Mouse (Mus musculus) liver, postnatal 0 days (tissue): ENCODE measurements around the gene Acoxl. TPM values are rescaled to one million over a fixed set of nuclear protein-coding genes. Genes with fewer than 3 reads are reported as not detected.

Experiments
- ATAC-seq: fragments of 200-750 bp; cut with Nextera tagmentation; 2 replicates; pipeline ENCODE4 v1.8.0; 2017; ENCODE audit warnings: mild to moderate bottlenecking, moderate library complexity
- DNase-seq: peaks from one replicate; pipeline ENCODE4 v3.0.0-alpha.2; 2016
- H3K27ac ChIP-seq: fragments of 300-500 bp; sonication (generic); 2 replicates; pipeline ENCODE4 v1.5.1; 2014; ENCODE audit warnings: antibody characterized with exemption, moderate library complexity, mild to moderate bottlenecking, low read depth
- H3K27me3 ChIP-seq: fragments of 300-500 bp; sonication (generic); 2 replicates; pipeline ENCODE4 v1.6.1; 2014; ENCODE audit warnings: low read length, control low read depth, mixed read lengths; ENCODE audit not compliant: insufficient read depth
- H3K36me3 ChIP-seq: fragments of 300-500 bp; sonication (generic); replicated peaks from 2 replicates; pipeline ENCODE4 v1.6.1; 2014; ENCODE audit warnings: mild to moderate bottlenecking, control low read depth, low read length, moderate library complexity, mixed read lengths; ENCODE audit not compliant: insufficient read depth
- H3K4me1 ChIP-seq: fragments of 300-500 bp; sonication (generic); 2 replicates; pipeline ENCODE4 v1.6.1; 2014; ENCODE audit warnings: antibody characterized with exemption, mild to moderate bottlenecking, control low read depth; ENCODE audit not compliant: insufficient read depth
- H3K4me2 ChIP-seq: fragments of 300-500 bp; sonication (generic); 2 replicates; pipeline ENCODE4 v1.6.1; 2014; ENCODE audit warnings: low read depth, mild to moderate bottlenecking, low read length, moderate library complexity, mixed read lengths
- H3K4me3 ChIP-seq: fragments of 300-500 bp; sonication (generic); 2 replicates; pipeline ENCODE4 v1.5.1; 2014; ENCODE audit warnings: low read depth, low read length
- H3K9ac ChIP-seq: fragments of 300-500 bp; sonication (generic); replicated peaks from 2 replicates; pipeline ENCODE4 v1.6.1; 2014; ENCODE audit warnings: mild to moderate bottlenecking, moderate library complexity
- H3K9me3 ChIP-seq: fragments of 300-500 bp; sonication (generic); 2 replicates; pipeline ENCODE4 v1.6.1; 2016; ENCODE audit warnings: mild to moderate bottlenecking, control low read depth, low read length, mixed read lengths
- CTCF ChIP-seq: sonication (generic); IDR thresholded peaks from 2 replicates; pipeline ENCODE4 v1.5.1; 2016; ENCODE audit warnings: antibody characterized with exemption, low read depth
- EP300 ChIP-seq: IDR thresholded peaks from 2 replicates; pipeline ENCODE4 v1.6.1; 2016; ENCODE audit warnings: antibody characterized with exemption, low read depth, mild to moderate bottlenecking
- WGBS: fragments of 180-500 bp; shearing (Covaris S2); extraction: QIAGEN DNeasy Blood & Tissue Kit; methylation state at CpG from one replicate; pipeline ENCODE4 v1.1.7; 2014; ENCODE audit not compliant: insufficient replicate concordance; 5-methylcytosine and 5-hydroxymethylcytosine counted together
- polyA plus RNA-seq: library from polyadenylated mRNA; unstranded; fragments of >200 nt; fragmentation: Nextera tagmentation; extraction: Ambion mirVana; gene quantifications from 2 replicates; pipeline ENCODE4 v1.2.1, GENCODE M21; 2015

Acoxl gene
- polyA plus RNA-seq, 1 experiment from 2014 or later, result 0.05 TPM

DNA sequence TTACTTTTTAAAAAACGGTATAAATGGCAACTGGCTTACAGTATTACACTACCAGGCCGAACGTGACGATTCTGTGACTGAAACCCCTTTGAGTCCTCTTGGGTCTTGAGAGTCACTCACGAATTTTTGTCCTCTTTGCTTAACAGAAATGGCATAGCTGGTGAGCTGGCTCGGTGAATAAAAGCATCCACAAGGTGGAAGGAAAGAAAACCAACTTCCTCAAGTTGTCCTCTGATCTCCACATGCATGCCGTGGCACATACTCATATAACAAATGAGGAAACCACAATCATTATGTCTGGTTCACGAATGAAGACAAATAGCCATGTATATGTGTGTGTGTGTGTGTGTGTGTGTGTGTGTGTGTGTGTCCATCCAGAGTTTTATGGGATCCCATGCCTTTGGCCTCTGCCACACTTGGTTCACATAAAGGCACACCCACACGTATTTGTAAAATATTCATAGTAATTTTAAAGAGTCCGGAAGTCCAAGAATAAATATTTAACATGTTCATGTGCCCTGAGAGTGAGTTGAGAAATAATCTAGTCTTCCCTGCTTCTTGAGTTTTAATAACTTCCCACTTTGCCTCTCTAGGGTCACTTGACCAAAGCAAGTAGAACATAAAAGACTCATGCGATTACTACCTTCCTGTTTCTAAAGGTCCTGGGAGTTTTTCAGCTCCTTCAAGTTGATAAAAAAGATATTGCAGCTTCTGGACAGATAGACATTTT lies 6.4 kb upstream of the Acoxl start:
- TF ChIP-seq EP300 (no peak), CTCF (no peak)
- Histone ChIP-seq H3K36me3 (peaks cover 2% of the 10 kb centered on the region; the same call in 1 of the 2 replicates), H3K9me3 (no peaks in the 10 kb centered on the region), H3K27me3 (no peaks in the 10 kb centered on the region; the same call in 1 of the 2 replicates), H3K27ac (no peak overlapping the region), H3K4me2 (peak overlapping the region; percentile 89), H3K4me1 (peaks cover 8% of the 10 kb centered on the region), H3K4me3 (peak overlapping the region; percentile 84), H3K9ac (0 out of 2 replicates have a peak overlapping the region, but pooled peaks have one; percentile 8)
- WGBS, result 24% methylated on average over 11 of the region's 11 CpGs
- peak; percentile 16 for ATAC-seq
- DNase-seq, result no peak

DNA sequence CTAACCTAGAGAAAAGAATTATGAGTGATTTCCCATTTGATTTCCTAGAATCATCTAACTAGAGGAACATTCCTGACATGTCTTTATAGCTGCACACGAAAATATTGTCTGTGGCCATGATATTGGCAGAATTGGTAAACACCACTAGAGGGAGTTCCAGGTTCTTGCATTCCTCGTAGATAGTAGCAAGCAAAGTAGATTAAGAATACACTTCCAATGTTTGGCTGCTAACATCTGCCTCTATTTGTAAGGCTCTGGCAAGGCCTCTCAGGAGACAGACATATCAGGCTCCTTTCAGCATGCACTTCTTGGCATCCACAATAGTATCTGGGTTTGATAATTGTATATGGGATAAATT lies 5.9 kb upstream of the Acoxl start:
- no peak overlapping the region for H3K27ac ChIP-seq
- TF ChIP-seq CTCF (peak; percentile 76), EP300 (no peak)
- no peak for DNase-seq

DNA sequence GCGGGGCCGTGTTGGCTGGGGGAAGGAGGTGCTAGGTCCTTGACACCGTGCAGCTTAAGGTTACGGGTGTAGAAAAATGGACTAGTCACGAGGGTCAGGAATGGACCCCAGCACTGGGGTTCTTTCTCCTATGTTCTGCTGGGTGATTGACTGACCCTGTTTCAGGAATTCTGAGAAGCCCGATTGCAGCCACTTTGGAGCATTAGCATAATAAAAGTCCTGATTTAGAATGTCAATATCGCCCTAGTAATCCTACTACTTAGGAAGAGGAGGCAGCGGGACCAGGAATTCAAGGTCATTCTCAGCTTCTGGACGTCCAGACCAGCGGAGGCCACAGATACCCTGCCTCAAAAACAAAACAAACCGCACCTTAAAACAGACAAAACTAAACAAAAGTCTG lies 749 bp downstream of the Acoxl start:
- H3K4me2 ChIP-seq, result no peak overlapping the region
- no peaks in the 10 kb centered on the region for H3K36me3 ChIP-seq
- 21% methylated on average over 11 of the region's 11 CpGs for WGBS
- H3K27ac ChIP-seq, result no peak overlapping the region
- peaks cover 25% of the 10 kb centered on the region for H3K27me3 ChIP-seq
- ATAC-seq (no peak), DNase-seq (no peak)
- TF ChIP-seq EP300, result no peak
- TF ChIP-seq CTCF, result no peak
- no peak overlapping the region for H3K4me3 ChIP-seq
- no peaks in the 10 kb centered on the region for H3K4me1 ChIP-seq
- H3K9ac ChIP-seq, result no peak overlapping the region
- no peaks in the 10 kb centered on the region for H3K9me3 ChIP-seq

More for the DNA sequence above, 5.9 kb upstream of the Acoxl start:
- ATAC-seq, result no peak
- Histone ChIP-seq H3K4me1 (peaks cover 8% of the 10 kb centered on the region), H3K4me3 (no peak overlapping the region), H3K36me3 (no peaks in the 10 kb centered on the region), H3K9ac (no peak overlapping the region), H3K4me2 (no peak overlapping the region), H3K9me3 (no peaks in the 10 kb centered on the region), H3K27me3 (peaks cover 2% of the 10 kb centered on the region; the same call in 1 of the 2 replicates)
- 10% methylated on average over 2 of the region's 2 CpGs for WGBS

DNA sequence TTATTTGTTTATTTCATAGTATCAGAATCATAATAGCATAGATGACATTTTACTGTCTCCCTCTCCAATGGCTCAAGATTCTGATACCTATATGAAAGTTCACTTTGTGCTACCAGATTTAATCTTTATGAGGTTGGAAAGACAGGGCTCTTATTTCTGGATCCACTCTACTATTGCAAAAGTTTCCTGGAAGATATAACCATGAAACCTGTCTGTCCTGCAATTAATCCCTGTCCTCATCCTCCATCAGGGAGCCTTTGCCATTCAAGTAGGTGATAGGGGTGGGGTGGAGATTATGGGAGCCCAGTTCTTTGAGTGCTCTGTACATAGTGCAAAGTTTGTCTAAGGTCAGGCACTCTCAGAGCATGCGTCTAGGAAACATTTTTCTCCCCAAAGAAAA lies 2.7 kb downstream of the Acoxl start:
- no peak for DNase-seq
- ATAC-seq, result no peak
- Histone ChIP-seq H3K9ac (no peak overlapping the region), H3K4me2 (no peak overlapping the region), H3K4me1 (no peaks in the 10 kb centered on the region), H3K4me3 (no peak overlapping the region), H3K36me3 (no peaks in the 10 kb centered on the region), H3K27ac (no peak overlapping the region), H3K27me3 (peaks cover 25% of the 10 kb centered on the region), H3K9me3 (no peaks in the 10 kb centered on the region)
- 58% methylated on average over 1 of the region's 1 CpGs for WGBS
- TF ChIP-seq CTCF (no peak), EP300 (no peak)

DNA sequence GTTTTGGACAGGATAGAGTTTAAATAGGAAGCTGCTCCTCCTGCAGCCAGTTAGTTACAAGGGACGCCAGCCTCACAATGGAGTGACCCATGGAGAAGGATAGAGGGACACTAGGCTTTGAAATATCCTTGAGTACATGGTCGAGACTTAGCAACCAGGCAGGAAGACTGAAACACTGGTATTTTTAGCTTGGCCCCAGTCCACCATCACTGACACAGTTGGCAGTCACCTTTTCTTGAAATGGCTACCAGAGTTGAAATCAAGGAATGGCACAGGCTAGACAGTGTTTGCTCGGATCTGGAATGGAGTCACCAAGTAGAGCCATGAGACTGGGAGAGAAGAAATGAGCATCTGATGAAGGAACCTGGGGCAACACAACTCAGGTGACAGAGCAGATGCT lies 3.7 kb downstream of the Acoxl start:
- Histone ChIP-seq H3K36me3 (no peaks in the 10 kb centered on the region), H3K9me3 (no peaks in the 10 kb centered on the region), H3K4me1 (no peaks in the 10 kb centered on the region), H3K9ac (no peak overlapping the region), H3K27me3 (peaks cover 25% of the 10 kb centered on the region), H3K4me2 (no peak overlapping the region), H3K4me3 (no peak overlapping the region), H3K27ac (no peak overlapping the region)
- no peak for TF ChIP-seq CTCF
- TF ChIP-seq EP300, result no peak
- no peak for ATAC-seq
- 67% methylated on average over 3 of the region's 3 CpGs for WGBS
- DNase-seq, result no peak

DNA sequence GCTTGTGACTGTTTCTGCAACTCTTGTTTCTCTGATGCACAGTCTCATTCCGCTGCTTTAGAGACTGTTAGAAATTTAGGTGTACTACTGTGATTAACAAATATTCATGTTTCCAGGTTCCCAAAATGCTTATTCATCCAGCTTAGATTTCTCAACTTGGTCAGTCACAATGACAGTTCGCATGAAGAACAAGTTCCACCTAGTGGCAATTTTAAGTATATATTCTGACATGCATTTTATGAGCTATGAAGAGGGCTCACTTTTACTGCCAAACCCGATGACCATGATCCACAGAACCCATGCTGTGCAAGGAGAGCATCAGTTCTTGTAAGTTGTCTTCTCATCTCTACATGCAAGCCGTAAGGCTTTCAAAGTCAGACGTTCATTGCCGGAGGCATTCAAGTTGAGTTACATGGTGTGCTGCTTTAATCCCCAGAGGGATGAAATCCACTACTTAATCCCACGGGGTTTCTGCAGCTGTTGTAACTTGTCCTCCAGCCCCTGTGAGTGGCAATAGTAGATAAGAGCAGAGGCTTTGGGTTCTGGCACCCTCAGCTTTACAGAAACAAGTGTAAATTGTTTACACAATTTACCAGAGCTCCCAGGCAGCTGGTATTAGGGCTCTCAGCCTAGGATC lies 6.8 kb downstream of the Acoxl start:
- WGBS, result 30% methylated on average over 7 of the region's 7 CpGs
- Histone ChIP-seq H3K9ac (no peak overlapping the region), H3K27me3 (no peaks in the 10 kb centered on the region), H3K4me1 (no peaks in the 10 kb centered on the region), H3K4me2 (no peak overlapping the region), H3K4me3 (no peak overlapping the region), H3K9me3 (no peaks in the 10 kb centered on the region), H3K27ac (no peak overlapping the region), H3K36me3 (no peaks in the 10 kb centered on the region)
- TF ChIP-seq EP300 (no peak), CTCF (peak; percentile 65)
- DNase-seq (no peak), ATAC-seq (no peak)
